Mouse (Mus musculus) midbrain, embryonic 15.5 days (tissue): ENCODE measurements around the gene N4bp3. TPM values are rescaled to one million over a fixed set of nuclear protein-coding genes. Genes with fewer than 3 reads are reported as not detected.
"Not testable (repeated sequence)": the region's sequence is repeated elsewhere in the genome, so short reads cannot be mapped to it uniquely, and the experiment has no call there.

Source experiments
- ATAC-seq: fragments of 200-750 bp; cut with Nextera tagmentation; replicated peaks from 2 replicates; pipeline ENCODE4 v1.8.0; 2017; ENCODE audit warnings: moderate TSS enrichment
- H3K27ac ChIP-seq: fragments of 300-500 bp; sonication (generic); 2 replicates; pipeline ENCODE4 v1.5.1; 2015; ENCODE audit warnings: mild to moderate bottlenecking, inconsistent platforms
- H3K27me3 ChIP-seq: fragments of 300-500 bp; sonication (generic); replicated peaks from 2 replicates; pipeline ENCODE4 v1.6.1; 2015; ENCODE audit warnings: inconsistent platforms
- H3K36me3 ChIP-seq: fragments of 300-500 bp; sonication (generic); replicated peaks from 2 replicates; pipeline ENCODE4 v1.6.1; 2015; ENCODE audit warnings: inconsistent platforms
- H3K4me1 ChIP-seq: fragments of 300-500 bp; sonication (generic); 2 replicates; pipeline ENCODE4 v1.6.1; 2015; ENCODE audit warnings: inconsistent platforms
- H3K4me2 ChIP-seq: fragments of 300-500 bp; sonication (generic); 2 replicates; pipeline ENCODE4 v1.6.1; 2015; ENCODE audit warnings: inconsistent platforms, mild to moderate bottlenecking, moderate library complexity
- H3K4me3 ChIP-seq: fragments of 300-500 bp; sonication (generic); 2 replicates; pipeline ENCODE4 v1.5.1; 2015; ENCODE audit warnings: mild to moderate bottlenecking, inconsistent platforms
- H3K9ac ChIP-seq: fragments of 300-500 bp; sonication (generic); 2 replicates; pipeline ENCODE4 v1.6.1; 2015; ENCODE audit warnings: mild to moderate bottlenecking, inconsistent platforms
- H3K9me3 ChIP-seq: fragments of 300-500 bp; sonication (generic); 2 replicates; pipeline ENCODE4 v1.6.1; 2016; ENCODE audit warnings: inconsistent platforms
- WGBS: fragments of 180-500 bp; shearing (Covaris S2); methylation state at CpG from one replicate; pipeline ENCODE4 v1.1.7; 2015; ENCODE audit warnings: mixed read lengths; 5-methylcytosine and 5-hydroxymethylcytosine counted together
- polyA plus RNA-seq: library from polyadenylated mRNA; unstranded; fragments of >200 nt; fragmentation: Nextera tagmentation; extraction: Ambion mirVana; gene quantifications from 2 replicates; pipeline ENCODE4 v1.2.1, GENCODE M21; 2015

N4bp3 gene
- 20.5 and 21.1 TPM in 2 replicates for polyA plus RNA-seq

DNA sequence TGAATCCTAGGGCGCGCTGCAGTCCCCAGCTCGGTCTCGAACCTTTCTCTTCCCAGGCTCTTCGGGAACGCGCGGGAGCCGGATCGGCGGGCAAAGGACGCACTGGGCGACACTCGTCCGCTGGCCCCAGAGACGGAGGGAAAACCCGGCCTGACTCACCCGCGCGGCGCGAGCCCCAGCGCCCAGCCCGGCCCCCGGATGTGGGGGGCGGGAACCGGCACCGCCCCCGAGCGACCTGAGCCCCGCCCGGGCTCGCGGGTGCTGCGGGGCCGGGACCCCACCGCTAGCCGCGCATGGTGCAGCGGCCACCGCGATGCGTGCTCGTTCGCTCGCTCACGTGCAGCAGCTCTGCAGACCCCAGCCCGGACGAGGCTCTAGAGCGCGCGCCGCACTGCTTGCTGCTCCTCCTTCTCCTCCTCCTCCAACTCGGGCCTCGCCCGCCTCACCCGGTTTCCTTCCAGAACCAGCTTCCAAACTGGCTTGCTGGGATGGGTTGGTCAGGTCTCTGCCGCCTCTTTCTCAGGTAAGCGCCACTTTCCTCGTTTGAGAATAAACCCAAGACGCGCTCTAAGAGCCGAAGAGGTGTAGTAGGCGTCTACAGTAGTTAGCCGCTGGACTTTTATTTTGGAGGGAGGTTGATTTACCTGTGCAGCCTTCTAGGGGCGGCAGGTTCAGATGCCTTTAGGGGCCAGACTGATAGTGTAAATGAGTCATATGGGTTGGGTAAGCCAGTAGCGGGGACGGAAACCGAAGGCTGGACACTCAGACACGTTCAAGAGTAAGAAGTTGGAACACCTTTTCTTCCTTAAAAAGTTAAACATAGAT is at the start of gene N4bp3, which contains the start of gene D930048N14Rik:
N4bp3 (minus strand) TSS at position 152 of the 825 bp plus-strand sequence.
D930048N14Rik (plus strand) TSS at position 264 of the 825 bp plus-strand sequence.
- no peaks in the 10 kb centered on the region for H3K9me3 ChIP-seq
- H3K9ac ChIP-seq: peak within 1 kb of the TSS; percentile 64
- ATAC-seq: peak; percentile 84
- peak within 1 kb of the TSS; percentile 97 for H3K4me2 ChIP-seq
- no peaks in the 10 kb centered on the region for H3K36me3 ChIP-seq
- H3K4me1 ChIP-seq: peaks cover 26% of the 10 kb centered on the region
- H3K27ac ChIP-seq: 0 out of 2 replicates have a peak within 1 kb of the TSS, but pooled peaks have one; percentile 15
- H3K27me3 ChIP-seq: peaks cover 14% of the 10 kb centered on the region
- peak within 1 kb of the TSS; percentile 76 for H3K4me3 ChIP-seq
- WGBS: 1% methylated on average over 69 of the region's 70 CpGs

DNA sequence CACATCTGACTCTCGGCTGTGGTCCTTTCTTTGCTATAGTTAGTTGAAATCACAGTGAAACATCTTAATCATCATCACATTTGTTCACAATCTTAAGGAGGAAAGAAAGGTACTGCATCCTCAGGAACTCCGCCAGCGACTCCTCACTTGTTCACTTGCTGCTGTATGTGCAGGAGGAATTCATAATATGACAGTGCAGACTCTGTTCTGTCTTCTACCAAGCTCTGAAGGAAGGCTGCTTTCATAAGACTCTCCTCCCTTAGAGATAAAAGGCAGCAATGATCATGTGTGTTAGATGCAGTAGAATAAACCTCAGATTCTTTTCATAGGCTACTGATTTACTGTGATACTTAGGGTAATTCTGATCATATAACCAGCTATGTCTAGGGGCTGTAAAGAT is 44.3 kb upstream of the N4bp3 start:
- Histone ChIP-seq H3K4me1 (no peaks in the 10 kb centered on the region), H3K9me3 (no peaks in the 10 kb centered on the region), H3K9ac (no peak overlapping the region), H3K27me3 (no peaks in the 10 kb centered on the region), H3K4me2 (no peak overlapping the region), H3K36me3 (peaks cover 27% of the 10 kb centered on the region), H3K27ac (no peak overlapping the region), H3K4me3 (no peak overlapping the region)
- 95% methylated on average over 3 of the region's 3 CpGs for WGBS
- ATAC-seq: no peak

DNA sequence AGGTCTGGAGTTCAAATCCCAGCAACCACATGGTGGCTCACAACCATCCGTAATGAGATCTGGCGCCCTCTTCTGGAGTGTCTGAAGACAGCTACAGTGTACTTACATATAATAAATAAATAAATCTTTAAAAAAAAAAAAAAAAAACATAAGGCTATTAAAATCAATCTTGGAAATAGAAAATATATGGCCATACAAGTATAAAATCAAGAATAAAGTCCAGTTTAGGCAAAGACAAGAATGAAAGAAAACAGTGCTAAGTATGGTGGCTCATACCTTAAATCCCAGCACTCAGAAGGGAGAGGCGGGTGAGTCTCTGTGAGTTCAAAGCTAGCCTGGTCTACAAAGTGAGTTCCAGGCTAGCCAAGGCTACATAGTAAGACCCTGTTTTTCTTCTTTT is 40.0 kb upstream of the N4bp3 start:
- H3K36me3 ChIP-seq, H3K27me3 ChIP-seq, H3K4me2 ChIP-seq, H3K4me3 ChIP-seq, H3K9me3 ChIP-seq, H3K27ac ChIP-seq, ATAC-seq, H3K9ac ChIP-seq: not testable (repeated sequence)
- peaks cover 16% of the 10 kb centered on the region for H3K4me1 ChIP-seq
- WGBS: 96% methylated on average over 1 of the region's 3 CpGs

DNA sequence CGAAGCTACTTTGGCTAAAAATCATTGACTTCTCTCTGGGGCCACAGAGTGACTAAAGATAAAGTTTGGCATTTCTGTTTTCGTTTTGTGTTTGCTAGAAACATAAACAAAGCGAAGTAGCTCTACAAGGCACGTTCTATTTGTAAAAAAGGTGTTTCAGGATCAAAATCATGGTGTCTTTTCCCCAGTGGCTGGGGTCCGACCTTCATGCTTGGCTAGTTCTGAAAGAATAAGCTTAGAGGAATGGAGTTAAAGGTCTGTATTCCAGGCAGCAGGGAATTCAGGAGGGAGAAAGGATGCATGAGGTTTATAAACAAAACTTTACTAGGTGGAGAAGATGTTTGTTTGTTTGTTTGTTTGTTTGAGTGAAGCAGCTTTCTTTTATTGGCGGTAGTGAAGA is 38.7 kb upstream of the N4bp3 start:
- peaks cover 16% of the 10 kb centered on the region for H3K4me1 ChIP-seq
- no peaks in the 10 kb centered on the region for H3K27me3 ChIP-seq
- ATAC-seq: no peak
- peak overlapping the region; percentile 99 for H3K27ac ChIP-seq
- H3K4me3 ChIP-seq: peak overlapping the region; percentile 65
- H3K9me3 ChIP-seq: no peaks in the 10 kb centered on the region
- no peaks in the 10 kb centered on the region for H3K36me3 ChIP-seq
- peak overlapping the region; percentile 60 for H3K4me2 ChIP-seq
- H3K9ac ChIP-seq: peak overlapping the region; percentile 60
- WGBS: 19% methylated on average over 6 of the region's 6 CpGs

DNA sequence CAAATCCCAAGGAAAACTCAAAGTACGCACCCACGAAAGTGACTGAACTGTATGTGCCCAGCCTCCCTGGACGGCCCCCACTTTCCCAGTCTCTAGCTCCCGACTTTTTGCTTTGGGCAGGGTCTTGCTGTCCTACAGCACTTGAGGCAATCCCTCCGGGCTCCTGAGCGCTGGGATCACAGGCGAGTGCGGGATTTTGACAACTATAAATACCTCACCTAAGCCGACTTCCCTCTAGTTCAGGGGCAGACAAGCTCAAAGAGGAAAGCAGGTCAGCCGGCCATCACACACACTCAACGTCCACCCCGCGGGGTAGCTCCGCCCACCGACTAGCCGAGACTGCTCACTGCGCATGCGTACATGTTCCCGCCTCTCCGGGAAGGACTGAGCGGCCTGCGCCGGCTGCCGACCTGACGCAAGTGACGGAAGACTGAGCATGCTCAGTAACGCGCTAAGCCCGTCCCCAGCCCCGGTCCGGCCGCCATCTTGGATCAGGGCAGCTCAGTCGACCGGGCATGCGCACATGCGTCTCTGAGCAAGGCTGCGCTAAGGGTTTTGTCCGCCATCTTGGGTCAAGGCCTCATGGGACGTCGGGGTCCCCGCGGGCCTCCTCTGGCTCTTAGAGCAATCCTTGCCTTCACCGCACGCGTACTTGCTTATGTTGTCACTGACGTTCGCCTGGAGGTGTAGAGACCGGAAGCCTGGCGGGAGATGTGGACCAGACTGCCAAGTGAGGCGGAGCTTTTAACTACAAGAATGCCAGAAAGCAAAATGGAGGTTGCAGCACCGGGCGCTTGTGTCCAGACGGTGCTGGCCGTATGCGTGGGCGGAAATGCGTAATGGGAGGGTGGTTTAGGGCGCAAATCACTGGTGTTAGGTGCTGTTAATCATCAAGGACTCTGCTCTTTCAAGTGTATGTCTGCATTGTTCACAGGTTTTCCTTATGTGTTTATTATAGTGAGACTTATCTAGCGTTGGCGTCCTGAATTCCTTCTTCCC is 38.0 kb upstream of the N4bp3 start, which contains the start of gene 0610009B22Rik:
0610009B22Rik (minus strand) TSS at position 545 of the 999 bp plus-strand sequence.
- peaks cover 16% of the 10 kb centered on the region for H3K4me1 ChIP-seq

DNA sequence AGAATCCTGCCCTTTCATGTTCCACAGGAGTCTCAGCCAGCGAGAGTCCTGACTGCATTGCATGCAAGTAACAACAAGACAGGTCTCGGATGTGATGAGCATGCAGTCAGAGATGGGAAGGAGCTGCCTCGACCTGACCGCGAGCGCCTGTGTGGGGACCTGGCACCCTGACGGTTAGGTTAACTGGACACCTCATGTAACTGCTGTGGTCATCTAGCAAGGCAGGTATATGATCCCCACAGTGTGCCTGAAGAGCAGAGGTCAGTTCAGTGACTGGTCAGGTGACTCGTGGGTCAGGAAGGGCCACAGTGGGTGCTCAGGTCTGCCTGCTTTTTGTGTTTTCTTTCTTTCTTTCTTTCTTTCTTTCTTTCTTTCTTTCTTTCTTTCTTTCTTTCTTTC is 31.3 kb upstream of the N4bp3 start:
- Histone ChIP-seq H3K27ac (no peak overlapping the region), H3K9me3 (no peaks in the 10 kb centered on the region), H3K36me3 (no peaks in the 10 kb centered on the region), H3K4me3 (no peak overlapping the region), H3K9ac (no peak overlapping the region), H3K4me1 (no peaks in the 10 kb centered on the region), H3K27me3 (no peaks in the 10 kb centered on the region), H3K4me2 (no peak overlapping the region)
- no peak for ATAC-seq
- WGBS: 54% methylated on average over 8 of the region's 8 CpGs

More for the DNA sequence above, 38.0 kb upstream of the N4bp3 start, which contains the start of gene 0610009B22Rik:
- peak within 1 kb of the TSS; percentile 75 for H3K9ac ChIP-seq
- H3K4me2 ChIP-seq: peak within 1 kb of the TSS; percentile 73
- no peaks in the 10 kb centered on the region for H3K9me3 ChIP-seq
- H3K36me3 ChIP-seq: no peaks in the 10 kb centered on the region
- H3K27me3 ChIP-seq: no peaks in the 10 kb centered on the region
- peak within 1 kb of the TSS; percentile 65 for H3K4me3 ChIP-seq
- WGBS: under 1% methylated on average over 60 of the region's 60 CpGs
- H3K27ac ChIP-seq: peak within 1 kb of the TSS; percentile 99
- peak; percentile 99 for ATAC-seq

DNA sequence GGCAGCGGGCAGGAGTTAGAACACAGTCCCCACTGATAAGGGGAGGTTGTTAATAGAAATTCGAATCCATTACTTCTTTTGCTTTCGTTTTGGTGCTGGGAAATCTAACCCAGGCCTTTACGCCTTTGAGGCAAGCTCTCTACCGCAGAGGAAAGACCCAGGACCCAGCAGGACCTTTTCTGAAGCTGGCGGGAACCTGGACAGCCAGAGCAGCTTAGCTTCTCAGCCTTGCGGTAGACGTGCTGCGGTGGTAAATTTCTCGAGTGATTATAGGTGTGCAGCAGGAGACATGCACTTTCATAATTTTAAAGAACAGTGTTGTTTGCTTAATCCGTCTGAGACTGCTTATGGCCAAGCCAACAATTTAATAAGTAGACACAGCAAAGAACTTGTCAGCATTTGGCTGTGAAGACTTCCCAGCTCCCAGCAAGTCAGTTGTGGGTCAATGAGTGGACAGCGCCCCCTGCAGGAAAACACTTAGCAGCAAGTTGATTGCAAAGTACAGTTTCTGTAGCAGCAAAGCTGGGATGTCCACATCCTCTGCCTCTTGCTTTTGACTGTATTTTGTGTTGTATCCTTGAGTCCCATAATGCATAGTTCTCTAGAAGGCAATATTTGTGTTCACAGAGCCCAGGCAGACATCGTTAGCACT is 30.8 kb upstream of the N4bp3 start:
- Histone ChIP-seq H3K27ac (no peak overlapping the region), H3K27me3 (no peaks in the 10 kb centered on the region), H3K4me3 (no peak overlapping the region), H3K4me2 (no peak overlapping the region), H3K9ac (no peak overlapping the region), H3K9me3 (no peaks in the 10 kb centered on the region), H3K36me3 (no peaks in the 10 kb centered on the region), H3K4me1 (no peaks in the 10 kb centered on the region)
- ATAC-seq: no peak
- WGBS: 32% methylated on average over 13 of the region's 13 CpGs

DNA sequence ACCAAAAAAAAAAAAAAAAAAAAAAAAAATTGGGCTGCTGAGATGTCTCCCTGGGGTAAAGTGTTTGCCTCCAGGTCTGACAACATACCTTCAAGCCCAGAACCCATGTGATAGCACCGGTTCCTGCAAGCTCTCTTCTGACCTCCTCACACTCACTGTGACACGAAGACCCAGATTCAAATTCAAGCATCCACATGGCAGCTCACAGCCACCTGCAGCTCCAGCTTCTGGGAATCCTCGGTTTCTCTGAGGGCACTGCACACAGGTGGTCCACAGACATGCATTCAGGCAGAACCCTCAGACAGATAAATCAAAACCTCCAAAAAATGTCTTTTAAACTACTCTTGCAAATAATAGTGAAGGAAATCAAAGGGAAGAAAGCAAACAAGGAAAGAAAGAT is 28.8 kb upstream of the N4bp3 start:
- ATAC-seq: no peak
- 75% methylated on average over 3 of the region's 3 CpGs for WGBS

DNA sequence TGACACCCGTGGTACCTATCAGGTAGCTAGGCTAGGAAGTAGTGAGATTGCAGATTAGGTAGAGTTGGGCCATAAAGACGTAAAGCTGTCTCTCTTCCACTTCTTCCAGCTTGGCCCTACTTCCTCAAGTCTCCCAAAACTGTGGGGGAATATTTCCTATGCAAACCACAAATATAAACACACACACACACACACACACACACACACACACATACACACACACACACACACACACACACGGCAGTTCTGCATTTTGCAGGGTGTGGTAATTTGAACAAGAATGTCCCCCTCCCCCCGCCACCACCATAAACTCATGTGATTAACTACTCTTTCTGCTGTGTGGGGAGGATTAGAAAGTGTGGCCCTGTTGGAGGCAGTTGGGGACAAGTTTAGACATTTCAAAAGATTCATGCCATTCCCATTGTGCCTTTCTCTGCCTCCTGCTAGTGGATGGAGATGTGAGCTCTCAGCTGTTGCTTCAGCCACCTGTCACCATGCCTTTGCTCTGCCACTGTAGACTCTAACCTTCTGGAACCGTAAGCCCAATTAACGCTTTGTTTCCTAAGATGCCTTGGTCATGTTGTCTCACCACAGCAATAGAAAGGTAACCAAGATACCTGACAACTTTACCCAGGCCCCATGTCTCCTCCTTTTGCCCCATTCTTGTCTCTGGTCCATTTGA is 27.2 kb upstream of the N4bp3 start:
- H3K27me3 ChIP-seq: no peaks in the 10 kb centered on the region
- no peak for ATAC-seq
- H3K9ac ChIP-seq: no peak overlapping the region
- H3K4me2 ChIP-seq: no peak overlapping the region
- no peak overlapping the region for H3K4me3 ChIP-seq
- no peaks in the 10 kb centered on the region for H3K9me3 ChIP-seq
- no peaks in the 10 kb centered on the region for H3K36me3 ChIP-seq
- no peak overlapping the region for H3K27ac ChIP-seq
- no peaks in the 10 kb centered on the region for H3K4me1 ChIP-seq
- 74% methylated on average over 6 of the region's 6 CpGs for WGBS

More for the DNA sequence above, 28.8 kb upstream of the N4bp3 start:
- H3K9ac ChIP-seq: no peak overlapping the region
- no peaks in the 10 kb centered on the region for H3K27me3 ChIP-seq
- H3K4me3 ChIP-seq: no peak overlapping the region
- no peak overlapping the region for H3K27ac ChIP-seq
- no peaks in the 10 kb centered on the region for H3K9me3 ChIP-seq
- no peaks in the 10 kb centered on the region for H3K36me3 ChIP-seq
- no peak overlapping the region for H3K4me2 ChIP-seq
- no peaks in the 10 kb centered on the region for H3K4me1 ChIP-seq

DNA sequence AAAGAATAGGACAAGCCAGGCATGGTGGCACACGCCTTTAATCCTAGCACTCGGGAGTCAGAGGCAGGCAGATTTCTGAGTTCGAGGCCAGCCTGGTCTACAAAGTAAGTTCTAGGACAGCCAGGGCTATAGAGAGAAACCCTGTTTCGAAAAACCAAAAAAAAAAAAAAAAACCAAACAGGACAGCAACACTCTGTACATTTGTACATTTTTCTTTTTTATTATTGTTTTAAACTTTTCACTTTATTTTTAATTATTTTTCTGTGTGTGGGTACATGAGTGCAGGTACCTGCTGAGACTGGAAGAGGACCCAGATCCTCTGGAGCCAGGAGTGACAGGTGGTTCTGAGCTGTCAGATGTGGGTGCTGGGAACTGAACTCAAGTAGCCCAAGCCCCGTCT is 24.7 kb upstream of the N4bp3 start:
- Histone ChIP-seq H3K4me1 (no peaks in the 10 kb centered on the region), H3K9ac (no peak overlapping the region), H3K4me2 (no peak overlapping the region), H3K4me3 (no peak overlapping the region), H3K27ac (no peak overlapping the region), H3K27me3 (no peaks in the 10 kb centered on the region), H3K9me3 (no peaks in the 10 kb centered on the region), H3K36me3 (no peaks in the 10 kb centered on the region)
- no peak for ATAC-seq
- 78% methylated on average over 5 of the region's 5 CpGs for WGBS

DNA sequence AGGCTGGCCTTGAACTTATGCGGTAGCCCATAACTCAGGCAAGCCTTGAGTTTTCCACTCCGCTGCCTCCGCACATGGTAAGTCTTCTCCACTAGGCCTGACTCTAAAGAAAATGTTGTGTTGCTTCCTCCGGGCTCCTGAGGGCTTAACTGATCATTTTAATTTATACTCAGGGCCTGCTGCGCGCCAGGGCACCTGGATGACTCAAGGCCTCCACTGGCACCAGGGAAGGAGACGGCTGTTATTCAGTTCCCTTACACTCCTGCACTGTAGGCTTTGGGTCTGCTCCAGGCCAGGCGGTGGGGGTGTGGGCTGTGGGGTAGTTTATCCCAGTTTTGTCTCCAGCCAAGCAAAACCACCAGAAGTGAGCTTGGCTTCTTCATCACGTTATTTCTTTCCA is 22.6 kb upstream of the N4bp3 start:
- WGBS: 84% methylated on average over 9 of the region's 9 CpGs
- Histone ChIP-seq H3K36me3 (no peaks in the 10 kb centered on the region), H3K27ac (no peak overlapping the region), H3K4me2 (no peak overlapping the region), H3K9me3 (no peaks in the 10 kb centered on the region), H3K4me3 (no peak overlapping the region), H3K9ac (no peak overlapping the region), H3K27me3 (no peaks in the 10 kb centered on the region), H3K4me1 (no peaks in the 10 kb centered on the region)
- no peak for ATAC-seq
